Mouse (Mus musculus): Measurements from ENCODE around the gene Gpx2. TPM values are rescaled to one million over a fixed set of nuclear protein-coding genes. Genes with fewer than 3 reads are reported as not detected.

The Gpx2 gene
- total and polyA plus RNA-seq, 2 experiments from 2014 or later: not detected

GRCm38 (mm10) chr12:76837101-76837843 is 41.9 kb upstream of the Gpx2 start:
- ATAC-seq (ENCODE audit: insufficient read depth, low read depth) (peak; percentile 99), DNase-seq (ENCODE audit: low spot score) (peak; percentile 96)
- no peaks in the 10 kb centered on the region for H3K36me3 ChIP-seq (replicated peaks; ENCODE audit: control insufficient read depth, insufficient read depth, low read length)
- peak overlapping the region; percentile 44; the same call in 1 of the 2 replicates for H3K27ac ChIP-seq (ENCODE audit: low read depth)
- H3K4me1 ChIP-seq (ENCODE audit: control insufficient read depth, insufficient read depth): peaks cover 9% of the 10 kb centered on the region
- H3K4me3 ChIP-seq (ENCODE audit: low read depth, low read length): peak overlapping the region; percentile 69
- TF ChIP-seq CTCF (IDR thresholded peaks at IDR 0.05; ENCODE audit: low read depth) (peak; percentile 83), EP300 (IDR thresholded peaks at IDR 0.05; ENCODE audit: low read depth) (no peak)
- H3K9me3 ChIP-seq (replicated peaks; ENCODE audit: control insufficient read depth, low read length): no peaks in the 10 kb centered on the region
- peak overlapping the region; percentile 75 for H3K4me2 ChIP-seq (ENCODE audit: low read depth, low read length)
- peak overlapping the region; percentile 66 for H3K9ac ChIP-seq (replicated peaks; ENCODE audit: low read depth, low read length)
- H3K27me3 ChIP-seq (ENCODE audit: control insufficient read depth, insufficient read depth, low read length): no peaks in the 10 kb centered on the region
- WGBS: under 1% methylated on average over 43 of the region's 43 CpGs

GRCm38 (mm10) chr12:76832704-76833103 is 37.4 kb upstream of the Gpx2 start:
- Histone ChIP-seq H3K9me3 (replicated peaks; ENCODE audit: control insufficient read depth, low read length) (no peaks in the 10 kb centered on the region), H3K27ac (ENCODE audit: low read depth) (no peak overlapping the region), H3K4me1 (ENCODE audit: control insufficient read depth, insufficient read depth) (no peaks in the 10 kb centered on the region), H3K36me3 (replicated peaks; ENCODE audit: control insufficient read depth, insufficient read depth, low read length) (no peaks in the 10 kb centered on the region), H3K27me3 (ENCODE audit: control insufficient read depth, insufficient read depth, low read length) (no peaks in the 10 kb centered on the region), H3K4me3 (ENCODE audit: low read depth, low read length) (no peak overlapping the region), H3K9ac (replicated peaks; ENCODE audit: low read depth, low read length) (no peak overlapping the region), H3K4me2 (ENCODE audit: low read depth, low read length) (no peak overlapping the region)
- ATAC-seq (ENCODE audit: insufficient read depth, low read depth): no peak
- 8% methylated on average over 3 of the region's 3 CpGs for WGBS
- DNase-seq (ENCODE audit: low spot score): peak; percentile 59
- TF ChIP-seq EP300 (IDR thresholded peaks at IDR 0.05; ENCODE audit: low read depth) (no peak), CTCF (IDR thresholded peaks at IDR 0.05; ENCODE audit: low read depth) (peak; percentile 73)

- DNase-seq (ENCODE audit: low spot score) (no peak), ATAC-seq (ENCODE audit: insufficient read depth, low read depth) (no peak)
- H3K4me2 ChIP-seq (ENCODE audit: low read depth, low read length): no peak overlapping the region
- peaks cover 4% of the 10 kb centered on the region for H3K4me1 ChIP-seq (ENCODE audit: control insufficient read depth, insufficient read depth)
- peaks cover 38% of the 10 kb centered on the region for H3K27me3 ChIP-seq (ENCODE audit: control insufficient read depth, insufficient read depth, low read length)
- TF ChIP-seq CTCF (IDR thresholded peaks at IDR 0.05; ENCODE audit: low read depth) (no peak), EP300 (IDR thresholded peaks at IDR 0.05; ENCODE audit: low read depth) (no peak)
- H3K27ac ChIP-seq (ENCODE audit: low read depth): no peak overlapping the region
- no peak overlapping the region for H3K9ac ChIP-seq (replicated peaks; ENCODE audit: low read depth, low read length)
- H3K36me3 ChIP-seq (replicated peaks; ENCODE audit: control insufficient read depth, insufficient read depth, low read length): no peaks in the 10 kb centered on the region
- H3K9me3 ChIP-seq (replicated peaks; ENCODE audit: control insufficient read depth, low read length): no peaks in the 10 kb centered on the region
- WGBS: 61% methylated on average over 4 of the region's 4 CpGs
- no peak overlapping the region for H3K4me3 ChIP-seq (ENCODE audit: low read depth, low read length)
Measured at GRCm38 (mm10) chr12:76825283-76825682, 29.9 kb upstream of the Gpx2 start.

- peaks cover 4% of the 10 kb centered on the region for H3K4me1 ChIP-seq (ENCODE audit: control insufficient read depth, insufficient read depth)
- TF ChIP-seq CTCF (IDR thresholded peaks at IDR 0.05; ENCODE audit: low read depth) (no peak), EP300 (IDR thresholded peaks at IDR 0.05; ENCODE audit: low read depth) (no peak)
- no peaks in the 10 kb centered on the region for H3K9me3 ChIP-seq (replicated peaks; ENCODE audit: control insufficient read depth, low read length)
- no peaks in the 10 kb centered on the region for H3K36me3 ChIP-seq (replicated peaks; ENCODE audit: control insufficient read depth, insufficient read depth, low read length)
- ATAC-seq (ENCODE audit: insufficient read depth, low read depth) (no peak; the same call in 1 of the 2 replicates), DNase-seq (ENCODE audit: low spot score) (no peak)
- H3K9ac ChIP-seq (replicated peaks; ENCODE audit: low read depth, low read length): peak within 1 kb of the TSS; percentile 51
- WGBS: 7% methylated on average over 17 of the region's 17 CpGs
- H3K27ac ChIP-seq (ENCODE audit: low read depth): no peak within 1 kb of the TSS
- H3K4me2 ChIP-seq (ENCODE audit: low read depth, low read length): peak within 1 kb of the TSS; percentile 80
- peaks cover 41% of the 10 kb centered on the region for H3K27me3 ChIP-seq (ENCODE audit: control insufficient read depth, insufficient read depth, low read length)
- H3K4me3 ChIP-seq (ENCODE audit: low read depth, low read length): peak within 1 kb of the TSS; percentile 54
Measured at GRCm38 (mm10) chr12:76822651-76823041, 27.3 kb upstream of the Gpx2 start, which contains the start of gene Rab15. Rab15 (minus strand) TSS chr12:76822908.

- no peaks in the 10 kb centered on the region for H3K36me3 ChIP-seq (replicated peaks; ENCODE audit: control insufficient read depth, insufficient read depth, low read length)
- DNase-seq (ENCODE audit: low spot score) (no peak), ATAC-seq (ENCODE audit: insufficient read depth, low read depth) (peak; percentile 67)
- H3K27ac ChIP-seq (ENCODE audit: low read depth): no peak overlapping the region
- peaks cover 4% of the 10 kb centered on the region for H3K4me1 ChIP-seq (ENCODE audit: control insufficient read depth, insufficient read depth)
- H3K27me3 ChIP-seq (ENCODE audit: control insufficient read depth, insufficient read depth, low read length): peaks cover 41% of the 10 kb centered on the region
- H3K9ac ChIP-seq (replicated peaks; ENCODE audit: low read depth, low read length): peak overlapping the region; percentile 51
- TF ChIP-seq EP300 (IDR thresholded peaks at IDR 0.05; ENCODE audit: low read depth) (no peak), CTCF (IDR thresholded peaks at IDR 0.05; ENCODE audit: low read depth) (no peak)
- H3K4me2 ChIP-seq (ENCODE audit: low read depth, low read length): peak overlapping the region; percentile 80
- peak overlapping the region; percentile 54 for H3K4me3 ChIP-seq (ENCODE audit: low read depth, low read length)
- H3K9me3 ChIP-seq (replicated peaks; ENCODE audit: control insufficient read depth, low read length): no peaks in the 10 kb centered on the region
- 2% methylated on average over 55 of the region's 66 CpGs for WGBS
Measured at GRCm38 (mm10) chr12:76822002-76822650, 26.8 kb upstream of the Gpx2 start.
